Mouse (Mus musculus) ES-E14 (cell line): ENCODE data around the gene Vmn1r94. TPM values are rescaled to one million over a fixed set of nuclear protein-coding genes. Genes with fewer than 3 reads are reported as not detected.
"Not testable (repeated sequence)": the region's sequence is repeated elsewhere in the genome, so short reads cannot be mapped to it uniquely, and the experiment has no call there.

Experiments
- DNase-seq: peaks from one replicate; pipeline ENCODE4 v3.0.0-alpha.2; 2013; ENCODE audit warnings: low read depth, low spot score
- H3K27ac ChIP-seq: 2 replicates; pipeline ENCODE4 v1.5.1; 2012; ENCODE audit warnings: low read depth, mild to moderate bottlenecking, low read length, moderate library complexity, mixed read lengths; ENCODE audit not compliant: poor library complexity, insufficient read depth, severe bottlenecking
- H3K36me3 ChIP-seq: 2 replicates; pipeline ENCODE4 v1.6.1; 2012; ENCODE audit warnings: mild to moderate bottlenecking, low read length, moderate library complexity, mixed read lengths; ENCODE audit not compliant: control insufficient read depth, poor library complexity, insufficient read depth, severe bottlenecking
- H3K4me1 ChIP-seq, 2 experiments: fragments of 150-350 bp in 1 of 2; sonication (generic) in 1 of 2; 2 replicates each; pipeline ENCODE4 v1.6.1; 2012; ENCODE audit warnings: low read length in 2 of 2, mild to moderate bottlenecking in 1 of 2, mixed read lengths in 1 of 2; ENCODE audit not compliant: control insufficient read depth in 2 of 2, insufficient read depth in 2 of 2, poor library complexity in 1 of 2
- H3K4me3 ChIP-seq, 2 experiments: fragments of 150-350 bp in 1 of 2; sonication (generic) in 1 of 2; 2 replicates each; pipeline ENCODE4 v1.5.1; 2012; ENCODE audit warnings: low read length in 2 of 2, low read depth in 1 of 2, mild to moderate bottlenecking in 1 of 2, mixed read lengths in 1 of 2; ENCODE audit not compliant: insufficient read depth in 1 of 2, poor library complexity in 1 of 2, severe bottlenecking in 1 of 2
- H3K9ac ChIP-seq: 2 replicates; pipeline ENCODE4 v1.6.1; 2012; ENCODE audit warnings: low read depth, mild to moderate bottlenecking, low read length, mixed read lengths; ENCODE audit not compliant: poor library complexity, insufficient read depth, severe bottlenecking
- H3K9me3 ChIP-seq: fragments of 150-350 bp; sonication (generic); 2 replicates; pipeline ENCODE4 v1.6.1; 2012; ENCODE audit warnings: low read depth, mild to moderate bottlenecking, low read length; ENCODE audit not compliant: control insufficient read depth, insufficient read depth
- in situ Hi-C, 2 experiments: fragments of 600-800 bp; cut with MboI; formaldehyde crosslinking; loops; one replicate each; pipeline ENCODE4 v1.15.1; 2025; ENCODE audit warnings: low sequenced_read_pairs in 2 of 2, inconsistent platforms in 1 of 2; ENCODE audit not compliant: unreplicated experiment in 2 of 2
- total RNA-seq: library from RNA; depleted of rRNA; stranded (reverse); fragments of 300-350 nt; gene quantifications from 2 replicates; pipeline ENCODE4 v1.2.3, GENCODE M21; 2012; rRNA removed

Vmn1r94 gene
- total RNA-seq, result not detected in 2 replicates

DNA sequence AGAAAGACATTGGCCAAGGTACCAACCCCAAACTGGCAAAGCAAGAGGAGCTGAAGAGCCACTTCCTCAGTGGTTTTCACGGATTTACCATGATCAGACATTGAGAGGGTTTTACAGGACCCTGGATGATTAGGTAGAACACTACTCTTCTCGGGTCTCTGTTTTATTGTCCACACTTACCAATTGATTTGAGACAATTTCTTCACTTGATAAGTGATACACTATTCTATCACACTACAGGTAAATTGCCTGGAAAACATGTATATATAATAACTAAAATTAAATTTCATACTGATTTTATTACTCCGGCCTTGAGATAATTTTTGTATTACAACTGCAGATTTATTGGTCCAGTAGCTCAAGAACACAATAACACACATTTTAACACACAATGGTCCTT, at the start of gene Vmn1r94:
Gene Vmn1r94 (minus strand): TSS at position 101 of the 400 bp plus-strand sequence.
- H3K9ac ChIP-seq, DNase-seq, H3K9me3 ChIP-seq, H3K27ac ChIP-seq, H3K36me3 ChIP-seq, H3K4me3 ChIP-seq, in situ Hi-C loops, H3K4me1 ChIP-seq: not testable (repeated sequence)

DNA sequence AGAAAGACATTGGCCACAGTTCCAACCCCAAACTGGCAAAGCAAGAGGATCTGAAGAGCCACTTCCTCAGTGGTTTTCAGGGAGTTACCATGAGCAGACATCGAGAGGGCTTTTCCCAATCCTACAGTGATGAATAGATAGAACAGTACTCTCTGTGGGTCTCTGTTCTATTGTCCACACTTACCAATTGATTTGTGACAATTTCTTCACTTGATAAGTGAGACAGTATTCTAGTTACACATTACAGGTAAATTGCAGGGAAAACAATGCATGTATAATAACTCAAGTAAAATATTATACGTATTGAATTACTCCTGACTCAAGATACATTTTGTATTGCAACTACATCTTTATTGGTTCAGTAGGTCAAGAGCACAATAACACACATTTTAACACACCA, 37.3 kb upstream of the Vmn1r94 start, which contains the start of gene Gm6164:
Gene Gm6164 (minus strand): TSS at position 101 of the 400 bp plus-strand sequence.
- H3K27ac ChIP-seq, H3K36me3 ChIP-seq, H3K9me3 ChIP-seq, H3K9ac ChIP-seq, in situ Hi-C loops, DNase-seq, H3K4me3 ChIP-seq, H3K4me1 ChIP-seq: not testable (repeated sequence)

DNA sequence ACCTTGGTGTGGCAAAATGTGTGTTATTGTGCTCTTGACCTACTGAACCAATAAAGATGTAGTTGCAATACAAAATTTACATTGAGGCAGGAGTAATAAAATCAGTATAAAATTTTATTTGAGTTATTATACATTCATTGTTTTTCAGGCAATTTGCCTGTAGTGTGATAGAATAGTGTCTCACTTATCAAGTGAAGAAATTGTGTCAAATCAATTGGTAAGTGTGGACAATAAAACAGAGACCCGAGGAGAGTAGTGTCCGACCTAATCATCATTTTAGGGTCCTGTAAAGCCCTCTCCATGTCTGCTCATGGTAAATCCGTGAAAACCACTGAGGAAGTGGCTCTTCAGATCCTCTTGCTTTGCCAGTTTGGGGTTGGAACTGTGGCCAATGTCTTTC, 25.2 kb upstream of the Vmn1r94 start, which contains the start of gene Vmn1r95:
Gene Vmn1r95 (plus strand): TSS at position 301 of the 400 bp plus-strand sequence.
- H3K4me3 ChIP-seq, H3K9ac ChIP-seq, H3K9me3 ChIP-seq, in situ Hi-C loops, H3K4me1 ChIP-seq, H3K36me3 ChIP-seq, H3K27ac ChIP-seq, DNase-seq: not testable (repeated sequence)

DNA sequence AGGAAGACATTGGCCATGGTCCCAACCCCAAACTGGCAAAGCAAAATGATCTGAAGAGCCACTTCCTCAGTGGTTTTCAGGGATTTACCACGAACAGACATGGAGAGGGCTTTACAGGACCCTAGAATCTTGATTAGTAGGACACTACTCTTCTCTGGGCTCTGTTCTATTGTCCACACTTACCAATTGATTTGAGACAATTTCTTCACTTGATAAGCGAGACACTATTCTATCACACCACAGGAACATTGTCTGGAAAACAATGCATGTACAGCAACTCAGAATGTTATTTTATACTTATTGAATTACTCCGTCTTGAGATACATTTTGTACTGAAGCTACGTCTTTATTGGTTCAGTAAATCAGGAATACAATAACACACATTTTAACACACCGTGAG, 29.2 kb downstream of the Vmn1r94 start, which contains the start of gene Vmn1r93:
Gene Vmn1r93 (minus strand): TSS at position 101 of the 400 bp plus-strand sequence.
- DNase-seq, H3K4me3 ChIP-seq, H3K9ac ChIP-seq, H3K9me3 ChIP-seq, in situ Hi-C loops, H3K4me1 ChIP-seq, H3K27ac ChIP-seq, H3K36me3 ChIP-seq: not testable (repeated sequence)

DNA sequence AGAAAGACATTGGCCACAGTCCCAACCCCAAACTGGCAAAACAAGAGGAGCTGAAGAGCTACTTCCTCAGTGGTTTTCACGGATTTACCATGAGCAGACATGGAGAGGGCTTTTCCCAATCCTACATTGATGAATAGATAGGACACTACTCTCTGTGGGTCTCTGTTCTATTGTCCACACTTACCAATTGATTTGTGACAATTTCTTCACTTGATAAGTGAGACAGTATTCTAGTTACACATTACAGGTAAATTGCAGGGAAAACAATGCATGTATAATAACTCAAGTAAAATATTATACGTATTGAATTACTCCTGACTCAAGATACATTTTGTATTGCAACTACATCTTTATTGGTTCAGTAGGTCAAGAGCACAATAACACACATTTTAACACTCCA, 45.7 kb downstream of the Vmn1r94 start, which contains the start of gene Gm16442:
Gene Gm16442 (minus strand): TSS at position 101 of the 400 bp plus-strand sequence.
- DNase-seq, in situ Hi-C loops, H3K27ac ChIP-seq, H3K36me3 ChIP-seq, H3K9ac ChIP-seq, H3K4me3 ChIP-seq, H3K9me3 ChIP-seq, H3K4me1 ChIP-seq: not testable (repeated sequence)

Other genes with a start within 250 kb of the Vmn1r94 start
- 38.6 and 49.9 TPM in 2 replicates for gene Pvr, start 247.2 kb downstream of the Vmn1r94 start, total RNA-seq
- gene Igsf23, start 217.6 kb downstream of the Vmn1r94 start, total RNA-seq, result 4.6 and 6.6 TPM in 2 replicates
- gene Ceacam20, start 203.0 kb downstream of the Vmn1r94 start, total RNA-seq, result 3.7 and 4.9 TPM in 2 replicates
- 5.1 and 7.1 TPM in 2 replicates for gene Nlrp9b, start 176.9 kb downstream of the Vmn1r94 start, total RNA-seq
- 0.05 TPM in 1 of 2 replicates, not detected in the other for gene Vmn1r91, start 68.7 kb downstream of the Vmn1r94 start, total RNA-seq
- gene Gm16442, start 45.8 kb downstream of the Vmn1r94 start, total RNA-seq, result not detected in 2 replicates
- not detected in 2 replicates for gene Vmn1r93, start 29.3 kb downstream of the Vmn1r94 start, total RNA-seq
- not detected in 2 replicates for gene Vmn1r95, start 25.3 kb upstream of the Vmn1r94 start, total RNA-seq
- gene Gm6164, start 37.2 kb upstream of the Vmn1r94 start, total RNA-seq, result not detected in 2 replicates
- not detected in 2 replicates for gene Gm4498, start 65.5 kb upstream of the Vmn1r94 start, total RNA-seq
- not detected in 2 replicates for gene Gm5890, start 94.5 kb upstream of the Vmn1r94 start, total RNA-seq
- not detected in 2 replicates for gene Gm4133, start 165.7 kb upstream of the Vmn1r94 start, total RNA-seq
- not detected in 2 replicates for gene Gm5728, start 207.0 kb upstream of the Vmn1r94 start, total RNA-seq
- not detected in 2 replicates for gene Vmn1r100, start 249.6 kb upstream of the Vmn1r94 start, total RNA-seq